Mouse (Mus musculus) testis, adult 2 months (tissue): ENCODE data around the gene Itpr1.

Experiments
- CTCF ChIP-seq: fragments of 200-500 bp; IDR thresholded peaks from 2 replicates; pipeline ENCODE4 v1.5.1; 2012; ENCODE audit warnings: low read depth, mild to moderate bottlenecking, inconsistent platforms, low read length, moderate library complexity; ENCODE audit not compliant: control insufficient read depth, insufficient read depth, insufficient replicate concordance
- POLR2A ChIP-seq: fragments of 200-500 bp; IDR thresholded peaks from 2 replicates; pipeline ENCODE4 v1.6.1; 2012; ENCODE audit warnings: low read depth, mild to moderate bottlenecking, inconsistent platforms, low read length, moderate library complexity; ENCODE audit not compliant: control insufficient read depth

DNA sequence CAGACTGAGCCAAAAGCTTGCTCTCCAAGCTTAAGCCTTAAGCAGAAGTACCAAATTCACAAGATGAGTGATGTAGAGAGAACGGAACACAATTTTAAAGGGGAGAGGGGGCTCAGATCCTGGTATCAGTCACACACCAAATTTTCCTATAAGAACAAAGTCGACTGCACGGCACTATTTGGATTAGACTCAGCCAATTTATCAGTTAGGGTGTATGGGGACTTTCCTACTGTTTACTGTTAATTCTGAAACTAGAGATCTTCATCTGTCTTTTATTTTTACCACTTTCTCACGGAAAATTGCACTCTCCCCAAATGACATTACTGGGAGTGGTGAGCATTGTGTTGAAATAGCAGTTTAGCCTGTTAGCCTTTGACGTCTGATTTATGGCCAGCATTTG is 269.6 kb downstream of the Itpr1 start:
- TF ChIP-seq POLR2A = no peak
- TF ChIP-seq CTCF = no peak
